Mouse (Mus musculus): ENCODE results near the gene Spef2. TPM values are rescaled to one million over a fixed set of nuclear protein-coding genes. Genes with fewer than 3 reads are reported as not detected.

Spef2 gene
- polyA plus RNA-seq (2012) = 0.10 and 0.12 TPM in 2 replicates

DNA sequence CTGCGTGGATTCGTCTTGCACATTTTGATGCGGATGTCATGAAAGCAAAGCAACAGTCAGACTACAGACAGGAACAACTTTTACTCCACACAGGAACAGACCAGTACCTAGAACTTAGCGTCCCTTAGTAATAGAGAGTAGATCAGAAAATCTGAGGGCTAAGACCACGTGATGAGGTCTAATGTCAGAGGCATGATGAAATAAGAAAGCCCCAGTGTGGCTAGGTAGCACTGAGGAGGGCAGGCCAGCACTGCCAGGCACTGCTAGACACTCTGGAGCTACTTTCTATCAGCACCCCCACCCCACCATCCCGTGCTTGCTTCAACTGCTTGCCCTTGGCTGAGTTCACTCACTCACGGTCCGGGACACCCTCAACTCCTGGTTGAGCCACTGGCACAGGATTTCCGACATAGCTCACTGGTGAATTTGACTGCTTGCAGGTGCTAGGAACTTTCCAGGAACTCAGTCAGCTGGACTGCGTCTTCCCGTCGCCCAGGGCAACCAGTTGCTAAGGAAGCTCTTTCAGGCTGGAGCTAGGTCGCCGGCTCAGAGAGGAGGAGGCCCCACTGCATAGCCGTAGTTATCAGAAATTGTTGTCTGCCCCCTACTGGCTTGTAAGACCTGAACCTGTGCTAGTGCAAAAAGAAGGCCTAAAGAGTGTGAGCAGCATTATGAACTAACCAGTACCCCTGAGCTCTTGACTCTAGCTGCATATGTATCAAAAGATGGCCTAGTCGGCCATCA lies at the start of gene Spef2:
Gene Spef2, minus strand, starts transcription at position 510 of the 744 bp plus-strand sequence.

DNA sequence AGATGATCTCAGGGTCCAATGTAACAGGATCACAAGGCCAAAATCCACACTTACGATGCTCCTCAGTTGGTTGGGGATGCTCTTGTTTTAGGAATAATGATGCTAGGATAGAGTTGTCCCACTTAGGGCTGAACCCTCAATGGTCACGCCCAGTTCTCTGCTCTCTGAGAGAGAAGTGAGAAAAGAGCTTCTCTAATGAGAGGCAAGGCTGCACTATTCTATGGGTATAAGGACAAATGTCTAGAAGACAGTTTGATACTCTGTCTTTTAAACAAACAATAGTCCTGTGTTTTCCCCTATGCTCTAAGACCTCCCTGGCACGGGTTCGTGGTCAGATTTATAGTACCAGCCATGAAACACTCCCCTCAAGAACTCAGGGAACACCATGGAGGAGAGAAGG lies 218.6 kb downstream of the Spef2 start, which contains the start of gene Il7r:
Gene Il7r, minus strand, starts transcription at position 101 of the 400 bp plus-strand sequence.

Other genes with a start within 250 kb of the Spef2 start
- 0.14 and 0.19 TPM in 2 replicates for gene Il7r, start 218.7 kb downstream of the Spef2 start, polyA plus RNA-seq (2012)